Mouse (Mus musculus): ENCODE measurements around the gene Alg2. TPM values are rescaled to one million over a fixed set of nuclear protein-coding genes. Genes with fewer than 3 reads are reported as not detected.

Gene Alg2
- polyA plus RNA-seq, 1 experiment from 2014 or later: 92.2 TPM

GRCm38 (mm10) chr4:47438956-47439355, 35.2 kb downstream of the Alg2 start:
- peaks cover 41% of the 10 kb centered on the region for H3K27me3 ChIP-seq (ENCODE audit: low read depth, poor library complexity, severe bottlenecking)
- H3K9me3 ChIP-seq (replicated peaks): no peaks in the 10 kb centered on the region
- WGBS: 70% methylated on average over 6 of the region's 6 CpGs
- peaks cover 32% of the 10 kb centered on the region for H3K4me1 ChIP-seq
- no peaks in the 10 kb centered on the region for H3K36me3 ChIP-seq
- H3K27ac ChIP-seq: no peak overlapping the region
- DNase-seq (ENCODE audit: low spot score): no peak
- H3K4me3 ChIP-seq: no peak overlapping the region

- 2% methylated on average over 33 of the region's 33 CpGs for WGBS
- peaks cover 51% of the 10 kb centered on the region for H3K27me3 ChIP-seq (ENCODE audit: low read depth, poor library complexity, severe bottlenecking)
- H3K27ac ChIP-seq: peak overlapping the region; percentile 86
Measured at GRCm38 (mm10) chr4:47437365-47438340, 36.5 kb downstream of the Alg2 start.

GRCm38 (mm10) chr4:47435566-47436360, 38.4 kb downstream of the Alg2 start:
- H3K4me3 ChIP-seq: no peak overlapping the region
- DNase-seq (ENCODE audit: low spot score): no peak
- WGBS: 48% methylated on average over 28 of the region's 28 CpGs
- H3K9me3 ChIP-seq (replicated peaks): no peaks in the 10 kb centered on the region
- peaks cover 55% of the 10 kb centered on the region for H3K27me3 ChIP-seq (ENCODE audit: low read depth, poor library complexity, severe bottlenecking)
- no peak overlapping the region for H3K27ac ChIP-seq
- H3K4me1 ChIP-seq: peaks cover 32% of the 10 kb centered on the region
- H3K36me3 ChIP-seq: no peaks in the 10 kb centered on the region

More at GRCm38 (mm10) chr4:47437365-47438340, 36.5 kb downstream of the Alg2 start:
- Histone ChIP-seq H3K4me3 (peak overlapping the region; percentile 63), H3K9me3 (replicated peaks) (no peaks in the 10 kb centered on the region), H3K4me1 (peaks cover 32% of the 10 kb centered on the region), H3K36me3 (no peaks in the 10 kb centered on the region)
- peak; percentile 94 for DNase-seq (ENCODE audit: low spot score)

GRCm38 (mm10) chr4:47435131-47435530, 39.0 kb downstream of the Alg2 start:
- H3K27me3 ChIP-seq (ENCODE audit: low read depth, poor library complexity, severe bottlenecking): peaks cover 55% of the 10 kb centered on the region
- no peak for DNase-seq (ENCODE audit: low spot score)
- H3K36me3 ChIP-seq: no peaks in the 10 kb centered on the region
- no peak overlapping the region for H3K27ac ChIP-seq
- peaks cover 34% of the 10 kb centered on the region for H3K4me1 ChIP-seq
- no peaks in the 10 kb centered on the region for H3K9me3 ChIP-seq (replicated peaks)
- no peak overlapping the region for H3K4me3 ChIP-seq
- WGBS: 70% methylated on average over 12 of the region's 12 CpGs

- no peak for DNase-seq (ENCODE audit: low spot score)
- no peaks in the 10 kb centered on the region for H3K9me3 ChIP-seq (replicated peaks)
- H3K27me3 ChIP-seq (ENCODE audit: low read depth, poor library complexity, severe bottlenecking): peaks cover 57% of the 10 kb centered on the region
- 88% methylated on average over 7 of the region's 7 CpGs for WGBS
- no peak overlapping the region for H3K27ac ChIP-seq
- H3K4me3 ChIP-seq: no peak overlapping the region
- peaks cover 30% of the 10 kb centered on the region for H3K4me1 ChIP-seq
- no peaks in the 10 kb centered on the region for H3K36me3 ChIP-seq
Measured at GRCm38 (mm10) chr4:47432766-47433165, 41.4 kb downstream of the Alg2 start.

GRCm38 (mm10) chr4:47431081-47431480, 43.1 kb downstream of the Alg2 start:
- H3K4me1 ChIP-seq: peaks cover 16% of the 10 kb centered on the region
- H3K27me3 ChIP-seq (ENCODE audit: low read depth, poor library complexity, severe bottlenecking): peaks cover 59% of the 10 kb centered on the region
- H3K27ac ChIP-seq: no peak overlapping the region
- DNase-seq (ENCODE audit: low spot score): no peak
- 87% methylated on average over 5 of the region's 5 CpGs for WGBS
- H3K36me3 ChIP-seq: no peaks in the 10 kb centered on the region
- no peak overlapping the region for H3K4me3 ChIP-seq
- H3K9me3 ChIP-seq (replicated peaks): no peaks in the 10 kb centered on the region

- no peak overlapping the region for H3K27ac ChIP-seq
- H3K4me1 ChIP-seq: peaks cover 14% of the 10 kb centered on the region
- no peak for DNase-seq (ENCODE audit: low spot score)
- 60% methylated on average over 6 of the region's 6 CpGs for WGBS
- no peaks in the 10 kb centered on the region for H3K9me3 ChIP-seq (replicated peaks)
- no peaks in the 10 kb centered on the region for H3K36me3 ChIP-seq
- no peak overlapping the region for H3K4me3 ChIP-seq
- peaks cover 59% of the 10 kb centered on the region for H3K27me3 ChIP-seq (ENCODE audit: low read depth, poor library complexity, severe bottlenecking)
Measured at GRCm38 (mm10) chr4:47430557-47430956, 43.6 kb downstream of the Alg2 start.

- 58% methylated on average over 3 of the region's 3 CpGs for WGBS
- peaks cover 49% of the 10 kb centered on the region for H3K27me3 ChIP-seq (ENCODE audit: low read depth, poor library complexity, severe bottlenecking)
Measured at GRCm38 (mm10) chr4:47427606-47428005, 46.5 kb downstream of the Alg2 start.

GRCm38 (mm10) chr4:47425247-47425830, 48.8 kb downstream of the Alg2 start:
- Histone ChIP-seq H3K4me3 (no peak overlapping the region), H3K36me3 (no peaks in the 10 kb centered on the region), H3K4me1 (peaks cover 54% of the 10 kb centered on the region), H3K27me3 (ENCODE audit: low read depth, poor library complexity, severe bottlenecking) (peaks cover 61% of the 10 kb centered on the region), H3K27ac (peak overlapping the region; percentile 46; the same call in 1 of the 2 replicates), H3K9me3 (replicated peaks) (no peaks in the 10 kb centered on the region)
- DNase-seq (ENCODE audit: low spot score): no peak
- WGBS: 87% methylated on average over 16 of the region's 16 CpGs

More at GRCm38 (mm10) chr4:47427606-47428005, 46.5 kb downstream of the Alg2 start:
- Histone ChIP-seq H3K27ac (no peak overlapping the region), H3K36me3 (no peaks in the 10 kb centered on the region), H3K9me3 (replicated peaks) (no peaks in the 10 kb centered on the region), H3K4me3 (no peak overlapping the region), H3K4me1 (peaks cover 38% of the 10 kb centered on the region)
- no peak for DNase-seq (ENCODE audit: low spot score)

- Histone ChIP-seq H3K27ac (peak overlapping the region; percentile 53; the same call in 1 of the 2 replicates), H3K9me3 (replicated peaks) (no peaks in the 10 kb centered on the region), H3K36me3 (no peaks in the 10 kb centered on the region), H3K4me1 (peaks cover 61% of the 10 kb centered on the region), H3K27me3 (ENCODE audit: low read depth, poor library complexity, severe bottlenecking) (peaks cover 61% of the 10 kb centered on the region), H3K4me3 (no peak overlapping the region)
- WGBS: 3% methylated on average over 2 of the region's 2 CpGs
- DNase-seq (ENCODE audit: low spot score): peak; percentile 75
Measured at GRCm38 (mm10) chr4:47424376-47424775, 49.8 kb downstream of the Alg2 start.

- no peak overlapping the region for H3K4me3 ChIP-seq
- DNase-seq (ENCODE audit: low spot score): no peak
- WGBS: 92% methylated on average over 3 of the region's 3 CpGs
- no peaks in the 10 kb centered on the region for H3K36me3 ChIP-seq
- H3K9me3 ChIP-seq (replicated peaks): no peaks in the 10 kb centered on the region
- peaks cover 55% of the 10 kb centered on the region for H3K27me3 ChIP-seq (ENCODE audit: low read depth, poor library complexity, severe bottlenecking)
- H3K27ac ChIP-seq: no peak overlapping the region
- peaks cover 61% of the 10 kb centered on the region for H3K4me1 ChIP-seq
Measured at GRCm38 (mm10) chr4:47422946-47423345, 51.2 kb downstream of the Alg2 start.

- Histone ChIP-seq H3K27me3 (ENCODE audit: low read depth, poor library complexity, severe bottlenecking) (peaks cover 48% of the 10 kb centered on the region), H3K36me3 (no peaks in the 10 kb centered on the region), H3K4me1 (peaks cover 61% of the 10 kb centered on the region), H3K9me3 (replicated peaks) (no peaks in the 10 kb centered on the region), H3K27ac (peak overlapping the region; percentile 25; the same call in 1 of the 2 replicates), H3K4me3 (no peak overlapping the region)
- 51% methylated on average over 3 of the region's 3 CpGs for WGBS
- no peak for DNase-seq (ENCODE audit: low spot score)
Measured at GRCm38 (mm10) chr4:47422194-47422593, 51.9 kb downstream of the Alg2 start.

Data from limb, embryonic 10.5 days (tissue).